ENCODE assay signal across 22 mouse cellular contexts in genomic region chr7:118979708-118980107, GRCm38 (mm10). TPM values are rescaled to one million over a fixed set of nuclear protein-coding genes. Genes with fewer than 3 reads are reported as not detected.
DNase-seq lines count a peak whose midpoint lies in the region; TF ChIP-seq lines count a peak whose summit lies in the region.
"Had no signal": no experiment of that assay in that cellular context is flagged by ENCODE, and none has a peak within 500 bp of the region (broad histone marks: within the 10 kb centered on the region; RNA-seq: fewer than 3 reads in every experiment).

No protein-coding gene starts in this region.

- peak overlapping the region; percentile 89; the same call in 1 of the 2 replicates for H3K27ac ChIP-seq in layer of hippocampus, adult 2 months
- H3K27ac ChIP-seq: embryonic facial prominence, embryonic 10.5 days; forebrain, embryonic 15.5 days; hindbrain, embryonic 15.5 days; limb, embryonic 13.5 days; midbrain, embryonic 10.5 days; neural tube, embryonic 12.5 days had no signal

- H3K4me3 ChIP-seq in layer of hippocampus, adult 2 months, result no peak overlapping the region
- H3K4me3 ChIP-seq: embryonic facial prominence, embryonic 10.5 days; forebrain, embryonic 15.5 days; heart, embryonic 12.5 days; hindbrain, embryonic 15.5 days; limb, embryonic 13.5 days; midbrain, embryonic 10.5 days; neural tube, embryonic 12.5 days had no signal

- DNase-seq in adrenal gland, postnatal 14 days, result peak; percentile 54
- DNase-seq in adrenal gland, adult 2 months, result no peak
- DNase-seq in layer of hippocampus, adult 2 months (ENCODE audit: low spot score in 2 of 2), result no peak
- no peak for DNase-seq in layer of hippocampus, adult 9-10 months (ENCODE audit: low spot score)
- peak; percentile 82 for DNase-seq in cerebellum, adult 8-10 months
- DNase-seq in gastrocnemius, postnatal 25 days, result peak; percentile 63
- DNase-seq in T-cell, adult 2 months (ENCODE audit: low spot score), result no peak
- DNase-seq in heart, adult 8-10 months (ENCODE audit: low spot score), result no peak
- DNase-seq: adrenal gland, postnatal 25 days; kidney, postnatal 10 days; layer of hippocampus, adult 9-11 months; lung, adult 18-20 months; lung, postnatal 4 days; right cerebral cortex, postnatal 4 days; thymus, adult 2 months had no signal

- TF ChIP-seq CTCF in layer of hippocampus, adult 2 months (conservative IDR thresholded peaks at IDR 0.05), result no peak

RNA-seq across cellular contexts. Expression of gene Gprc5b, which starts 15.3 kb away (rescaled TPM):
- total RNA-seq in adrenal gland, postnatal 14 days (2021), result 80.7 and 91.7 TPM in 2 replicates
- 100 to 1,000 TPM; 117 to 125 TPM for total RNA-seq in adrenal gland, adult 2 months (2021)
- 130 and 137 TPM in 2 replicates for polyA plus RNA-seq in adrenal gland, adult 2 months (2012; rRNA removed)
- 100 to 1,000 TPM; 124 to 134 TPM for total RNA-seq in layer of hippocampus, adult 2 months (2021)
- total RNA-seq in gastrocnemius, postnatal 25 days (2021), result 10 to 100 TPM; 12.3 to 16.7 TPM
- total RNA-seq in heart, adult 8-10 months (2022), result 10 to 100 TPM in 2 of 4 experiments, 1 to 10 TPM in 2; 9.2 to 13.8 (median 11.6) TPM

Comparison
In these comparisons a context has a peak if more than half of its experiments do, and no peak if none do; other contexts are left out.
1. DNase-seq: peak in adrenal gland, postnatal 14 days (single experiment), cerebellum, adult 8-10 months (single experiment) and gastrocnemius, postnatal 25 days (single experiment); none in adrenal gland, adult 2 months (single experiment), layer of hippocampus, adult 2 months (0 of 2), layer of hippocampus, adult 9-10 months (single experiment), T-cell, adult 2 months (single experiment) and heart, adult 8-10 months (single experiment).